Mouse (Mus musculus) right cerebral cortex, postnatal 14 days (tissue): ENCODE results near the gene Pdcl3.

Source experiments
- DNase-seq: peaks from one replicate; pipeline ENCODE4 v3.0.0; 2022

Pdcl3 gene

DNA sequence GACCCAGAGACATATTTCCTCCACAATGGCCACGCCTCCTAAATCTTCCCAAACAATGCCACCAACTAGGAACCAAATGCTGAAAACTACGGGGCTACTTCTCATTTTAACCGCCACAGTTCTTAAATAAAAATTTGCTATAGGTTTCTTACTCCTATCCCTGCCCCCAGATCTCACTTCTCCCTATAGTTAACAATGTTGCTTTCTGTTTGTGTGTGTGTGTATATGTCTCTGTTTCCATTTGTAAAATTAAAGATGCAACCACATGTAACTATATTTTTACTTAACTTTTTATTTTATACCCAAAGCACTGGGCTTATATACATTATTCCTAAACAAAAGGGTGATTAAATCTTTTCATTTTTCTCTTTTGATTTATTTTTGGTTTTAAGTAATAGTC is at the start of gene Pdcl3:
Pdcl3 (plus strand) TSS at position 301 of the 400 bp plus-strand sequence.
- DNase-seq: no peak

DNA sequence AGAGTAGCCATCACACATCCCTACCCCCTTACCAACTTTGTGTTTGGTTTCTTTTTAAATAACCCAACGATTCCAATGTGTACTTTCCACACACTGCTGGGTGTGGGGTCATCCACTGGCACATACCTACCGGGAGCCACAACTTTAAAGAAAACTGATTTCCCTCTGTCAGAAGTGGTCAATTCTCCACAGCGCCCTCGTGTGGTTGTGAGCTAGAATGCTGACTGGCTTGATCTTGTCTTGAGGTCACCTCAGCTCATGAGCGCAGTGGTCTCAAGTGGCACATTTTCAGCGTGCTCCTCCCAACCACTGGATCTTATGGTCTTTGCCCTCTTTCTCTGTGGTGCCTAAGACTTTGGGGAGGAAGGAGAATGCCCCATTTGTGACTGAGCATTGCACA is 48.6 kb upstream of the Pdcl3 start:
- DNase-seq: peak; percentile 17

- DNase-seq: no peak
These were observed 46.6 kb upstream of the Pdcl3 start, which contains the start of gene Nms for GRCm38 (mm10) chr1:38938849-38939248. Gene Nms, plus strand, starts transcription at chr1:38939149.

GRCm38 (mm10) chr1:38939608-38940007 is 45.8 kb upstream of the Pdcl3 start:
- no peak for DNase-seq

DNA sequence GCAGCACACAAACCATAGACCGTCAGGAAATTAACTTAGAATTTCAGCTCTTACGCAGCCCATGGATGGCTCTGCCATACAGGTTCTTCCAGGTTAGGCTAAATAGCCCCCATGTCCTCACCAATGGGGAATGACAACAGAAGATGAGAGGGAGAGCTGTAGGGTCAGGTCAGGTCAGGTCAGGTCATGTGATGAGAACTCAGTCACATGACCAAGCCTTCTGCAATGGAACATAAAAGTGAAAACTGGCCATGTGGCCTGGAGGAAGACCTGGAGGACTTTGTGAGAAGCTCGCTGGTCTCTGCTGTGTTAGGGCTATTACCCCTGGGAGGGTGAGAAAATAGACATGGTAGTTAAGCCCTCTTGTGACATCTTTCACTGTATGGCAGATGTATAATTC is 29.0 kb upstream of the Pdcl3 start:
- no peak for DNase-seq

GRCm38 (mm10) chr1:38969116-38969515 is 16.3 kb upstream of the Pdcl3 start:
- DNase-seq: no peak

DNA sequence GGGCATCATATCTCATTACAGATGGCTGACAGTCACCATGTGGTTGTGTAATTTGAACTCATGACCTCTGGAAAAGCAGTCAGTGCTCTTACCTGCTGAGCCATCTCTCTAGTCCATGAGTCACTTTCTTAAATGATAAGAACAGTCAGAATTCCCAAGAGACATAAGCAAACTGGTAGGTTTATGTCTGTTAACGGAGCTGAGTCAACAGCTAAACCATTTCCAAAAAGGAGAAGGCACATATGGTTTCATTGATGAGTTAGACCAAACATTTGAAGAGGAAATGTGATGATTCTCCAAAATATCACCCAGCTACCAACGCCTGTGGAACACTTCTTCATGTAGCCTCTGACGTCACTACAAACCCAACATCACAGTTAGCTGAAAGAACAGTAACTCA is 13.7 kb upstream of the Pdcl3 start:
- DNase-seq: no peak

DNA sequence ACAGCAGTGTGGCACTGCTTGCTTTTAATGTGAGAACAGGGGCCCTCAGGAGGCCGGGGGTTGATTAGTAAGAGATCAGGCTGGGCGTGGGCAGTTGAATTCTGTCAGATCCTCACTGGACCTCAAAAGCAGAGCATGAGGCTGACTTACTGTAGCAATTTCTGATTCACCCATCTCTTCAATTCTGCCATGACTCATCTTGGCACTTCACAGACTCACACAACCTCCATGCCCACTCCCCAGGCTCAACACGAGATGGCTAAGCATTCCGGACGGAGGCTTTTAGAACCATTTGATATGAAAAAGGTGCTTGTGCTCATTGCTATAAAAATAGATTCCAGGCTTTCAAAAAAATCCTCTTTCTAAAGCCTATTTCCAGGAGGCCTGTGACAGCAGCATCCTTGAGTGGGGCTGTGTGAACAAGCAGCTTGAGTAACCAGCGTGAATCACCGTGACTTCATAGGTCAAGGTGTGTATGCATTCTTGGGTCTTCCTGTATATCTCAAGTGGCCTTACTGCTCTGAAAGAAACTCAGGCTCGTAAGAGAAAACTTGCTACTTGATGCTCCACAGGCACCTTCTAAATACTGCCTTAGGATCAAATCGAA is 12.3 kb upstream of the Pdcl3 start:
- DNase-seq: no peak

- DNase-seq: no peak
These were observed 5.5 kb upstream of the Pdcl3 start for GRCm38 (mm10) chr1:38979953-38980352.

GRCm38 (mm10) chr1:38983870-38984269 is 1.5 kb upstream of the Pdcl3 start:
- DNase-seq: no peak

- DNase-seq: peak; percentile 94
These were observed 1.9 kb downstream of the Pdcl3 start for GRCm38 (mm10) chr1:38987080-38987864.

DNA sequence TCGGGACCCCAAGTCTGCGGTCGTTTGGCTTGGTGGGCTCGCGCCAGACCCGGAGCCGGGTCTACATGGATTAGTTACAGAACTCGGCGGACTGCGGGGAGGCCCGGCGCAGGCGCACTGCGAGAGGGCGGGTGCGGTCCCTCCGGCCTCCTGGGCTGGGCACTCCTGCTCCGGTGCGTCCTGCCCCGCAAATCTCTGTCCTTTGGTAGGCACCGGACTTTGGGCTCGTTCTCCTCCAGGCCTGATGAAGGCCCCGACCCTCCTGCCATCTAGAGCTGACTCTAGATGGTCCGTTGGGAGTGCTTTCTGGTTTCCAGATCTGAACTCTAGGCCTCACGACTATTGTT is 2.4 kb downstream of the Pdcl3 start:
- no peak for DNase-seq

- no peak for DNase-seq
These were observed 2.9 kb downstream of the Pdcl3 start for GRCm38 (mm10) chr1:38988357-38988756.

GRCm38 (mm10) chr1:38992365-38992764 is 7.0 kb downstream of the Pdcl3 start:
- DNase-seq: no peak

GRCm38 (mm10) chr1:39001106-39001505 is 15.7 kb downstream of the Pdcl3 start:
- peak; percentile 77 for DNase-seq

DNA sequence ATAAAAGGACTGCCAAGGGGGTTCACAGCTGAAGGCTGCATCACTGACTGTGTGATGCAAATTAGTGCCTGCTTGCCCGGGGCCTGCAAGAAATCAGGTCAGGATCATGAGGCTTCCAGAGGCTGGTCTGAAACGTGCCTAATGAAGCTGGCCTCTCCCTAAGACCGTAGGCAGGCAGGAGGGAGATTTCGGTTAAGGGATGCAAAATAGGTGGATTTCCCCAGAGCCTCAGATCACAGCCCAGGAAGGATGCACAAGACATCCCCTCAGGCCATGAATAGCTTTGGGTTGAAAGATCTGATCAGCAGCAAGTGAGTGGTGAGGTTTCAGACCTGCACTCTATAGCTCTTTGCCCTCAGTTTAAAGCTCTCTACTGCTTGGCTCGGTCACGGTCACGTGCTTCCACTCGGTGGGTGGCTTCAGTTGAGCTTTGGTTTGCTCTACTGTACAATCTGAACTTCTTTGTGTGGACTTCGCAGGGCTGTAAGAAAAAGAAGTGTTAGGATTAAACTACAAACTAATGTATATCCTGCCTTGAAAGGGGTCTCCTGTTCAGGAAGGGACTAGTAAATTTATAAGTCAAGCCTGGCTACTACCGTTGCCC is 20.4 kb downstream of the Pdcl3 start:
- no peak for DNase-seq

GRCm38 (mm10) chr1:39006830-39007829 is 21.7 kb downstream of the Pdcl3 start:
- DNase-seq: no peak

DNA sequence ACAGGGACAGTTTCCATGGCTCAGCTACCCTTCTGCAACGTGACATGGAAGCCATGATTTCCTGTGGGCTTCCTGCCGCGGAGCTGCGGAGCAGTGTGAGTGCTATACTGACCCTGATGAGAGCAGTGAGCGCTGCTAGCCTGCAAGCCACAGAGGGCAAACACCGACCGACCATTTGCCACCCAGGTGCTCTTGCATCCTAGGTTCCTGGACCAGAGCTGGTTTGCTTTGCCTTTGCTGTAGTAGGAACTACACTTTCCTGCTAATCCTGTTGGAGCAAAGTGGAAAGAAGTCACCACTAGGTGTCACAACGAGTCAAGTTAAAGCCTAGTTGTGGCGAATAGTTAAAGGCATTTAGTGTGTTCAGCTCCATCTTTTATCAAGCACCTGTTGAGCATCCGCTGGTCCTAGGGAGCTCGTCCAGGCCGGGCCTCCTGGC is 25.2 kb downstream of the Pdcl3 start:
- peak; percentile 65 for DNase-seq

DNA sequence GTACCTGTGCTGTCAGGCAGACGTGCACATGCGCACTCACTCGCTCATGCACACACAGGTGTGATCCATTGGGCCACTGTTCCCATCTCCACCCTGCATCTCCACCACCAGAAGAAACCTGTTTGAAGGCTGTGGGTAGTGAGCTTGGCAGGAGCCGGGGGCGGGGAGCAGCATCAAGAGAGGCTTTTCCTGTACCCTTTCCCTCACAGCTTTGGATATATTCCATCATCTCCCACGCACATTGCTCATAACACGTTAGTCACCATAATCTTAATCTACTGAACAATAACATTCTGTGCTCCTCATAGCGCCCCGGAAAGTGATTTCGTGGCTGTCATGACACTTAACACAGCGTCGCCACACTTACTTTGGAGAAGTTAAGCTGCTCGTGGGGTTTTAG is 27.2 kb downstream of the Pdcl3 start:
- peak; percentile 34 for DNase-seq

- no peak for DNase-seq
These were observed 28.4 kb downstream of the Pdcl3 start for GRCm38 (mm10) chr1:39013843-39014242.

GRCm38 (mm10) chr1:39015529-39015928 is 30.1 kb downstream of the Pdcl3 start:
- no peak for DNase-seq

- no peak for DNase-seq
These were observed 32.5 kb downstream of the Pdcl3 start for GRCm38 (mm10) chr1:39017871-39018270.

- DNase-seq: no peak
These were observed 39.7 kb downstream of the Pdcl3 start for GRCm38 (mm10) chr1:39025142-39025541.
